Mouse (Mus musculus): Measurements from ENCODE around the gene Gm17720. TPM values are rescaled to one million over a fixed set of nuclear protein-coding genes. Genes with fewer than 3 reads are reported as not detected.
A peak's percentile ranks its signal among the peaks of the same experiment; 100 is the strongest.

The Gm17720 gene
- polyA plus RNA-seq, 2 experiments = not detected

DNA sequence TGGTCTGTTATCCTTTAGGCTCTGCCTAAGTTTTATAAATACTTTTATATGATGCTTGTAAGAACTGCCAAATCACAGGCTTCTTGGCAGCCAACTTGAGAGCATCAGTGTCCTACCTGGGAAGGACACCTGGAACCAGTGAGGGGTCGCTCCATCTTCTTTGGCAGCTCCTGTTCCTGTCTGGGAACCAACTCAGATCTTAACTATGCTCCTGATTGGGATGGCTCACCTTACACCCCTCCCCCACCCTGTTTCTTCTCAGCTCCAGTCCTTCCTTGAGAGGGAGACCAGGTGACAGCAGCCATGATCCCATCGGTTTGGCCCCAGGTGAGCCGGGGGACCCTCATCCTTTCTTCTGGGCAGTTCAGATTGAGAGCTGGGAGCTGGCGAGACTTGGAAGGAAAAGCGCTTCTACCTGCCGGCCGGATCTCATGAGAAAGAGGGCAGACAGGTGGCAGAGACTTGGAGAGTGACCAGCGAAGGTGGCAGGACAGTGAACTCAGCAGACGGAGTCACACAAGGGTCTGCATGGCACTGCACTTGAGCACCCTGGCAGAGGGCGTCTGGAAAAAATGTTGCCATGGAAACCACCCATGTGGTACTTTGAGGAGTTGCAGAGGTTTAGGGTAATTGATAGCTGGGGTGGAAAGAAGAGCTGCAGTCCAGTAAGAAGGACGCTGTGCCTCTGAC, 20.0 kb downstream of the Gm17720 start:
- TF ChIP-seq POLR2A (IDR thresholded peaks at IDR 0.05; ENCODE audit: borderline replicate concordance, extremely low read depth, insufficient read depth, insufficient read length) = no peak
- no peak overlapping the region for H3K4me3 ChIP-seq (replicated peaks; ENCODE audit: low read length)
- no peak overlapping the region for H3K4me2 ChIP-seq (replicated peaks; ENCODE audit: low read depth, low read length, severe bottlenecking)
- ATAC-seq (ENCODE audit: low FRiP score, low read depth) (no peak), DNase-seq (ENCODE audit: low spot score) (no peak)
- H3K4me1 ChIP-seq (ENCODE audit: control insufficient read depth, insufficient read depth, low read length) = no peaks in the 10 kb centered on the region; the same call in 1 of the 2 replicates
- H3K9ac ChIP-seq (ENCODE audit: low read depth, low read length, severe bottlenecking) = no peak overlapping the region
- H3K27me3 ChIP-seq (ENCODE audit: control insufficient read depth, insufficient read depth, low read length) = no peaks in the 10 kb centered on the region
- H3K36me3 ChIP-seq (ENCODE audit: control insufficient read depth, insufficient read depth, low read length) = peaks cover 44% of the 10 kb centered on the region
- H3K9me3 ChIP-seq (ENCODE audit: control insufficient read depth, low read length) = no peaks in the 10 kb centered on the region
- 72% methylated on average over 11 of the region's 11 CpGs for WGBS
- no peak overlapping the region for H3K27ac ChIP-seq (replicated peaks; ENCODE audit: low read depth, low read length)

- Histone ChIP-seq H3K27me3 (ENCODE audit: control insufficient read depth, insufficient read depth, low read length) (no peaks in the 10 kb centered on the region), H3K4me2 (replicated peaks; ENCODE audit: low read depth, low read length, severe bottlenecking) (peak within 1 kb of the TSS; percentile 79), H3K9ac (ENCODE audit: low read depth, low read length, severe bottlenecking) (peak within 1 kb of the TSS; percentile 73), H3K9me3 (ENCODE audit: control insufficient read depth, low read length) (no peaks in the 10 kb centered on the region), H3K36me3 (ENCODE audit: control insufficient read depth, insufficient read depth, low read length) (peaks cover 17% of the 10 kb centered on the region), H3K27ac (replicated peaks; ENCODE audit: low read depth, low read length) (no peak within 1 kb of the TSS), H3K4me3 (replicated peaks; ENCODE audit: low read length) (peak within 1 kb of the TSS; percentile 70), H3K4me1 (ENCODE audit: control insufficient read depth, insufficient read depth, low read length) (no peaks in the 10 kb centered on the region; the same call in 1 of the 2 replicates)
- no peak for TF ChIP-seq POLR2A (IDR thresholded peaks at IDR 0.05; ENCODE audit: borderline replicate concordance, extremely low read depth, insufficient read depth, insufficient read length)
- DNase-seq (ENCODE audit: low spot score) (peak; percentile 38), ATAC-seq (ENCODE audit: low FRiP score, low read depth) (peak; percentile 91)
- WGBS = 8% methylated on average over 46 of the region's 54 CpGs
Observed at GRCm38 (mm10) chr8:110079282-110080221, 23.0 kb downstream of the Gm17720 start, which contains the start of gene Zfp612. TSS of gene Zfp612 (plus strand) at chr8:110079746.

DNA sequence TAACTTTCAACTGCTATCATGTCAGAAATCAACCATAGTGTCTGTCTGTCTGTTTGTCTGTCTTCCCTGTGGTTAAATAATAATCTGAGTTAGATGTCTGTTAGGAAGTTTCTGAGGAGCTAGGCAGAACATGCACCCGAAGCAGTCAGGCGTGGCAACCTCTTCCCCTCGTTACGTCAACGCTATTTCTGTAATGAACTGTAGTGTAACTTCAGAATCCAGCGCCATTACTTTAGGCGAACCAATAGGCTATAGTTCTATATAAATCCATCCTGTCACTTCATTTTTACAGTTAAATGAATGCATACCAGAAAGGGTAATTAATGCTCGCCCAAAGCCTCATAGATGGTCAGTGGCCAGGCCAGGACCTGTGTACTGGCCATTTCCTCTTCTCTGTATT, 28.1 kb downstream of the Gm17720 start:
- WGBS = 75% methylated on average over 8 of the region's 8 CpGs
- Histone ChIP-seq H3K4me3 (replicated peaks; ENCODE audit: low read length) (no peak overlapping the region), H3K4me2 (replicated peaks; ENCODE audit: low read depth, low read length, severe bottlenecking) (no peak overlapping the region), H3K9me3 (ENCODE audit: control insufficient read depth, low read length) (no peaks in the 10 kb centered on the region), H3K9ac (ENCODE audit: low read depth, low read length, severe bottlenecking) (no peak overlapping the region), H3K36me3 (ENCODE audit: control insufficient read depth, insufficient read depth, low read length) (no peaks in the 10 kb centered on the region), H3K27me3 (ENCODE audit: control insufficient read depth, insufficient read depth, low read length) (no peaks in the 10 kb centered on the region), H3K4me1 (ENCODE audit: control insufficient read depth, insufficient read depth, low read length) (no peaks in the 10 kb centered on the region), H3K27ac (replicated peaks; ENCODE audit: low read depth, low read length) (no peak overlapping the region)
- TF ChIP-seq POLR2A (IDR thresholded peaks at IDR 0.05; ENCODE audit: borderline replicate concordance, extremely low read depth, insufficient read depth, insufficient read length) = no peak
- DNase-seq (ENCODE audit: low spot score) = no peak
- ATAC-seq (ENCODE audit: low FRiP score, low read depth) = no peak

- Histone ChIP-seq H3K9ac (ENCODE audit: low read depth, low read length, severe bottlenecking) (no peak overlapping the region), H3K4me1 (ENCODE audit: control insufficient read depth, insufficient read depth, low read length) (no peaks in the 10 kb centered on the region), H3K4me3 (replicated peaks; ENCODE audit: low read length) (no peak overlapping the region), H3K27me3 (ENCODE audit: control insufficient read depth, insufficient read depth, low read length) (no peaks in the 10 kb centered on the region), H3K36me3 (ENCODE audit: control insufficient read depth, insufficient read depth, low read length) (no peaks in the 10 kb centered on the region), H3K27ac (replicated peaks; ENCODE audit: low read depth, low read length) (no peak overlapping the region), H3K9me3 (ENCODE audit: control insufficient read depth, low read length) (no peaks in the 10 kb centered on the region), H3K4me2 (replicated peaks; ENCODE audit: low read depth, low read length, severe bottlenecking) (no peak overlapping the region)
- ATAC-seq (ENCODE audit: low FRiP score, low read depth) (no peak), DNase-seq (ENCODE audit: low spot score) (peak; percentile 81)
- TF ChIP-seq POLR2A (IDR thresholded peaks at IDR 0.05; ENCODE audit: borderline replicate concordance, extremely low read depth, insufficient read depth, insufficient read length) = no peak
- WGBS = 12% methylated on average over 9 of the region's 9 CpGs
Observed at GRCm38 (mm10) chr8:110071600-110071999, 31.0 kb downstream of the Gm17720 start.

- H3K36me3 ChIP-seq (ENCODE audit: control insufficient read depth, insufficient read depth, low read length) = no peaks in the 10 kb centered on the region
- no peaks in the 10 kb centered on the region for H3K27me3 ChIP-seq (ENCODE audit: control insufficient read depth, insufficient read depth, low read length)
- ATAC-seq (ENCODE audit: low FRiP score, low read depth) = no peak
- WGBS = 81% methylated on average over 4 of the region's 4 CpGs
- H3K9me3 ChIP-seq (ENCODE audit: control insufficient read depth, low read length) = no peaks in the 10 kb centered on the region
- no peak overlapping the region for H3K27ac ChIP-seq (replicated peaks; ENCODE audit: low read depth, low read length)
- no peak for TF ChIP-seq POLR2A (IDR thresholded peaks at IDR 0.05; ENCODE audit: borderline replicate concordance, extremely low read depth, insufficient read depth, insufficient read length)
- DNase-seq (ENCODE audit: low spot score) = no peak
- no peak overlapping the region for H3K4me3 ChIP-seq (replicated peaks; ENCODE audit: low read length)
- no peak overlapping the region for H3K9ac ChIP-seq (ENCODE audit: low read depth, low read length, severe bottlenecking)
- no peaks in the 10 kb centered on the region for H3K4me1 ChIP-seq (ENCODE audit: control insufficient read depth, insufficient read depth, low read length)
- H3K4me2 ChIP-seq (replicated peaks; ENCODE audit: low read depth, low read length, severe bottlenecking) = no peak overlapping the region
Observed at GRCm38 (mm10) chr8:110069706-110070105, 32.8 kb downstream of the Gm17720 start.
